Mouse (Mus musculus): ENCODE measurements around the gene Rnf168.

Gene Rnf168

DNA sequence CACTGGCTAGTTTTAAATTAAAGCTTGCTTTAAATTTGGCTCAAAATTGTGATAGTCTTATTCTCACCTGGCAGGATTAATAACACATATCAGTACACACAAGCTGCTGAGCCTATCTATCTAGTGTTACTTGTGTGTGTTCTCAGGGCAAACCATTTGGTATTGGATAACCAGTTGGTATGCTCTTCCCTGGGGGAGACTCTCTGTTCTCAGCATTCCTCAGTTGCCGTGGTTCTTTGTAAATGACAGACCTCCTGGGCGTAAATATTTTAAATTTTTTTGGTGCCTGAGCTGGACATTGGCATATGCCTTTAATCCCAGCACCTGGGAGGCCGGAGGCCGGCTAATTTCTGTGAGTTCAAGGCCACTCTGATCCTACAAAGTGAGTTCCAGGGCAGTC is 35.6 kb downstream of the Rnf168 start:
- DNase-seq (ENCODE audit: extremely low spot score, low spot score): no peak

DNA sequence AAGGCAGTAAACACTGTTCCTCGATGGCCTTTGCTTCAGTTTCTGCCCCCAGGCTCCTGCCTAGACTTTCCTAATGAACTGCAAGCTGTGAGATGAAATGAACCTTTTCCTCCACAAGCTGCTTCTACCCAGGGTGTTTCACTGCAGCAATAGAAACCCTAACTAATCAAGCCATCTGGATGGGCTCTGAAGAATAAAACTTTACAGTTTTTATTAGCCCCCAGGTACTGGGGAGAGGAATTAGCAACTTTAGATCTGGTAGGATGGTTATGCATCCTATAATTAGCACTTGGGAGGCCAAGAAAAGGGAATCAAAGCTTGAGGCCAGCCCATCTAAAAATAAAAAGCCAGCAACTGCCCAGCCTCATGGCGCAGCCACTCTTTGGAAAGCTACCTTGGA is 39.3 kb downstream of the Rnf168 start:
- no peak for DNase-seq (ENCODE audit: extremely low spot score, low spot score)

DNA sequence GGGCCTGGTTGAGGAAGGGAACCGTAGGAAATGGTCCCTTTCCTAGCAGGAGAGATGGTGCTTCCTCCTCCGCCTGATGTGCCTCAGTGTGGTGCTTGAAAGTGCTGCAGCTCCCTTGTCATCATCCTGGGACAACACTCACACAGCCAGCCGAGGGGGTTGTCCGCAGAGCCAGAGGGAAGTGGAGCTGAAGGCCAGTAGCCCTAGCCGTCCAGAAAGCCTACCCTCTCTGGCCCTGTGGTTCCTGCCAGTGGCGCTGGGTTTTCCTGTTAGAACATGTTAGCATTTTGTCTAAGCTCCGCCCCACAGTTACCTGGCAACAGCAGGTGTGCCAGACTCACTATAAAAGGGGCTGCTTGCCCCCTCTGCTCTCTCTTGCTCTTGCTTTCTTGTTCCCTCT is 46.7 kb downstream of the Rnf168 start:
- DNase-seq (ENCODE audit: extremely low spot score, low spot score): no peak

DNA sequence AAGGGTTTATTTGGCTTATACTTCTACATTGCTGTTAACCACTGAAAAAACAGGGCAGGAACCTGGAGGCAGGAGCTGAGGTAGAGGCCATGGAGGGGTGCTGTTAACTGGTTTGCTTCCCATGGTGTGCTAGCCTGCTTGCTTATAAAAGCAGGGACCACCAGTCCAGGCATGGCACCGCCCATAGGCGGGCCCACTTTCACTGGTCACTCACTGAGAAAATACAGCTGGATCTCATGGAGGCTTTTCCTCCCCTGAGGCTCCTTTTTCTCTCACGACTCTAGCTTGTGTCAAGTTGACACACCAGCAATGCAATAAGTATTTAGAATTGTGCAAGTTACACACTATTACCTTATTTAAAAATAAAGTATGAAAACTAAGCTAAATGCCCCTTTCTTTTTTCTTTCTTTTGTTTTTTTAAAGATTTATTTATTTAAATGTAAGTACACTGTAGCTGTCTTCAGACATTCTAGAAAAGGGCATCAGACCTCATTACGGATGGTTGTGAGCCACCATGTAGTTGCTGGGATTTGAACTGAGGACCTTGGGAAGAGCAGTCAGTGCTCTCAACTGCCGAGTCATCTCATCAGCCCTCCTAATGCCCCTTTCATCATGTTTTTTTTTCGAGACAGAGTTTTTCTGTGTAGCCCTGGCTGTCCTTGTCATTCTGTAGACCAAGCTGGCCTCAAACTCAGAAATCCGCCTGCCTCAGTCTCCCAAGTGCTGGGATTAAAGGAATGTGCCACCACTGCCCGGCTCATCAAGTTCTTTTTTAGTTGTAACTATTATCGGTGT is 53.8 kb downstream of the Rnf168 start:
- DNase-seq (ENCODE audit: extremely low spot score, low spot score): no peak

DNA sequence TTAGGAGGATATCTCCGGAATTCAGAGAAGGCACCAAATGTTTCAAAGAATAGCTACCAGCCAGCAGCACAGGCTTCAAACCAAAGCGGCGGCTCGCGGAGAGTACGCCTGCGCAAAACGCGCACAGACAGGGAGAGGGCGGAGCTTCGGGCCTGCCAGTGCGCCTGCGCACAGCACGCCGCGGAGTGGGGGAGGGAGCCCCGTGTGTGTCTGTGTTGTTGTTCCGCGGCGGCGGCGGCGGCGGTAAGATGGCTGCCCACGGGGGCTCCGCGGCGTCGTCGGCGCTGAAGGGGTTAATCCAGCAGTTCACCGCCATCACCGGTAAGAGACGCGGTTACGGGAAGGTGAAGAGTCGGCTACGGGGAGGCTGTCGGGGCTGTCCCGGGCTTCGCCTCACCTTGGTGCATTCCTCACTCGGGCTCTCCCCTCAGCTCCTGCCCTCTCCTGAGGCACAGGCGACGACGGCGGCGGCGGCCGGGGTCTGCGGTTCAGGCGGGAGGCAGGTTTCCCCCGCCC is 54.8 kb downstream of the Rnf168 start, which contains the start of gene Ubxn7:
Gene Ubxn7 (plus strand): TSS at position 218 of the 516 bp plus-strand sequence.
- peak; percentile 98 for DNase-seq (ENCODE audit: extremely low spot score, low spot score)

DNA sequence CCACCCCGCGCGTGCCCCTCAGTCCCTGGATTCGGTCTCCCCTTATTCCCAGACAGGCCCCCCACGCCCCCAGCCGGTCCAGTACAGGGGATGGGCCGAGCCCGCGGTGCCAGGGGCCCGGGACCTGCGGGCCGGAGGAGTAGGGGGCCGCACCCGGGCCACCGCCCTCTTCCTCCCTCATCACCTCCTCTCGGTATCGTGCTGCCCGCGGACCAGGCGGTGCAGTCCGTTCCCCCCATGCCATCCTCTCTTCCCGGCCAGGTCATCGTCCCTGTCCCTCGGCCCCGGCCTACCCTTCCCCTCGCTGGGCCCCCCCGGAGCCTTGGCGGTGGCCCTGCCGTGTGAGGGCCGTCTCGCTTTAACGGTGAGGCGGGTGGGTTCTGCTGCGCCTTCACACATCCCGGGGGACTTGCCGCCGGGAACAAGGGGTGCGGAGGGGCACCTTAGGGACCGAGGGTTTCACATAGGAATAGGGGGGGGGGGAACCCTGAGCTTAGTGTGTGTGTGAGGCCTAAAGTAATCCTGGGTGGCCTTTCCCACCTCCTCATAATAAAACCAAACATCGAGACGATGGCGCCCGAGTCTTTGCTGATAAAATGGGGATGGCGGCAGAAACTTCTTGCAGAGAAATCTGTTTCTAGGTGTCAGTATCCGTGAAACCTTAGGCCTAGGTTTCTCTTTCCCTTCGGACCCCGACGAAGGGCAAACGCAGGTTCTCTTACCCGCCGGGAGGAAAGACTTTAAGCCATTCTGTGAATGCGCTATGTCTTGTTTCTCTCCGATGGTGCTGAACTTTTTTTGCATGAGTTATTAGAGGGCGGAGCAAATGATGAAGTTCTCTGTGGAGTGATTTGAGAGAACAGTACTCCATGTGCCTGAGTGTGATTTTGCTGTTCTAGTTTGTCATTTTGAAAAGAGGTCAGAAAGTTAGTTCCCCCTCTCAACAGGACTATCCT is 55.6 kb downstream of the Rnf168 start:
- no peak for DNase-seq (ENCODE audit: extremely low spot score, low spot score)

DNA sequence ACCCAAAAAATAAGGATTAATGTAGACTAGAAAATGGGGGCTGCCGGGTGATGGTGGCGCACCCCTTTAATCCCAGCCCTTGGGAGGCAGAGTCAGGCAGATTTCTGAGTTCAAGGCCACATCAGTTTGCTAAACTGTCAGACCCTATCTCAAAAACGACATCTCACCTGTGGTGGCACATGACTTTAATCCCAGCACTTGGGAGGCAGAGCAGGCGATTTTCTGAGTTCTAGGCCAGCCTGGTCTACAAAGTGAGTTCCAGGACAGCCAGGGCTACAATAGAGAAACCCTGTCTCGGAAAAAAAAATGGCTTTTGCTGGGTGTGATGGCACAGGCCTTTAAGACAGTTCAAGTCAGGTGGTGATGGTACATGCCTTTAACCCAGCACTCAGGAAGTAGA is 57.9 kb downstream of the Rnf168 start:
- DNase-seq (ENCODE audit: extremely low spot score, low spot score): no peak

DNA sequence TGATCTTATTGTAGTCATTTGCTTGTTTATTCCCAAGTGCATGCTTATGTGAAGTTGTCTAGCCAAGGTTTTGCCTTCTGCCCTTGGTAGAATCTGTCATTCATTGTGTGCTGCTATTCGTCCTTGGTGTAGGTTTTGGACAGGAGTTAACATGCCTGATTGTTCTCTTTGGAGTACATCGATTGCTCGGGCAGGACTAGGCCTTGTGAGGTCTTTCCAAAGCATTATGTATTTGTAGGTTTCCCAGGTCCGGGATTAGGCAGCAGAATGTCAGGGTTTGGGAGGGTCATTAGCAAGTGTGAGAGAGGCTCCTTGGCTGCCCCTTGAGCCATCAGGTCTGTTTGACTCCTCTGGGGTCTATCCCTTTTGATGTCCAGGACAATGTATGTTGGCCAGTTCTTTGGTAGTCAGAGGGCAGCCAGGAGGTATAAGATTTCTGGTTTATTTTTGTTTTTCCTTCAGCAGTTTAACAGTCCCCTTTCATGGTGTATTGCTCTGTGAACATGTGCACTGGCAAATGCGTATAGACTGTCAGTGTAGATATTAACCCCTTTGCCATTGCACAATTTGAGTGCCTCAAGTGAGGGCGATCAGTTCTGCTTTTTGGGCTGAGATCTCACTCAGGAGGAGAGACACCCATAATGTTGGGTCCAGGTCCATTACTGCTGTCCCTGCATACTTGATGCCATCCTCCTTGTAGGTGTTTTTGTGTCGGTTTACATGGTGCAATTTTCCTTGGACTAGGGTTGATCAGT is 58.9 kb downstream of the Rnf168 start:
- DNase-seq (ENCODE audit: extremely low spot score, low spot score): no peak

DNA sequence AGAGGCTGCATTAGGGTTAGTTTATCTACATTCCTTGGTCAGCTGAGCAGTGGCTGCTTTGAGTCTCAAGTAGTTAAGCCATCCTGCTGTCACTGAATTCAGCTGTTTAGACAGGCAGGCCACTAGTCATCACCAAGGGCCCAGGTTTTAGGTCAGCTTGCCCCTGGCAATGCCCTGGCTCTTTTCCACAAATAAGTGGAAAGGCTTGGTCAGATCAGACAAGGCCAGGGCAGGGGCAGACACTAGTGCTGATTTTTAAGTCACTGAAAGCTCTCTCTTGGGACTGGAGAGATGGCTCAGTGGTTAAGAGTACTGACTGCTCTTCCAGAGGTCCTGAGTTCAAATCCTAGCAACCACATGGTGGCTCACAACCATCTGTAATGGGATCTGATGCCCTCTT is 59.7 kb downstream of the Rnf168 start:
- no peak for DNase-seq (ENCODE audit: extremely low spot score, low spot score)

DNA sequence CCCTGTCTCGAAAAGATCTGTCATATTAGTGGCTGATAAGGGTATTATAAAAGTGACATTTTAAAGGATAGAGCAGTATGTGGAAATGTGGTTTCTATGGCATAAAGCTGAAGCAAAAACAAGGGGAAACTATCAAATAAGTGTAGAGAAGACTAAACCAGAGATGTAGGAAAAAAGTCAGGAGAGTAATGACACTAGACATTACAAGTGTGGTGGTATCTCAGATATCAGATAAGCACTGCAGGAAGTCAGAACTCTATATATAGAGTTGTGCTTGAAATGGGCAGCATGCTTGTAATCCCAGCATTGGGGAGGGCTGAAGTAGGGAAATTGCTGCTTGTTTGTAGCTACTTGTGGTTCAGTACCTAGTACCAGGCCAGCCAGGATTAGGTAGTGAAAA is 63.2 kb downstream of the Rnf168 start:
- no peak for DNase-seq (ENCODE audit: extremely low spot score, low spot score)

DNA sequence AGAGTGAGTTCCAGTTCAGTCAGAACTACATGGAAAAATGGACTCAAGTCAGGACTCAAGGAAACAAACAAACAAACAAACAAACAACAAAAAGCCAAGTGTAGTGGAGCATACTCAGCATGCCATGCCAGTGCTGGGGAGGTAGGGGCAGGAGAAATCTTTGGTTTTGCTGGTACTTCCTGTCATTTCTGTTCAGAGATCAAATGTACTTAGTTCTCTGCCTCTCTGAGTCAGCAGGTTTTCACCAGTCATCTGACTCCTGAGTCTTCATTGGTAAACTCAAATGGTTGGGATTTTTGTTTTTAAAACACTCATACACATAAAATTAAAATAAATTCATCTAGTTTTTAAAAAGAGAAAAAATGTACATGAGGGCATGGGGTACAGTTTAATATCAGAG is 68.3 kb downstream of the Rnf168 start:
- no peak for DNase-seq (ENCODE audit: extremely low spot score, low spot score)

DNA sequence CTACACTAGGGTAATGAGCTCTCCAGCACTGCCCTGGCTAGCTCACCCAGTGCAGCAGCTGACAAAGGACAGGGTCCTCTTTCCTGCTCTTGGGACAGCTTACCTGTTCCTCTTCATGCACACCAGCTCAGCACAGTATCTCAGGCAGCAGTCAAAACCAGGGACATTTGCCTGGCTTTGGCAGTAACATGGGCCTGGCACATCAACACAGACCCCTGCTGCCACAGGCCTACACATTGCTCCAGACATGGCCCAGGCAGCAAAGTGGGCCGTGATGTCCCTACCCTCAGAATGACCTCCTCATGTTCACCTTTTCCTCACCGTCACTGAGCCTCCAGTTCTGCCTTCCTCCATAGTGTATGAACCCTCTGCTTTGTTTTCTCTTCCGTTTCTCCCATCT is 73.5 kb downstream of the Rnf168 start:
- no peak for DNase-seq (ENCODE audit: extremely low spot score, low spot score)

Measured in neural tube, embryonic 10.5 days (tissue).